In genomic region chr11:95161708-95162107, GRCm38 (mm10) we compare ENCODE assay signal across 35 mouse cellular contexts. TPM values are rescaled to one million over a fixed set of nuclear protein-coding genes. Genes with fewer than 3 reads are reported as not detected.
"Had no signal": no experiment of that assay in that cellular context is flagged by ENCODE, and none has a peak within 500 bp of the region (broad histone marks: within the 10 kb centered on the region; RNA-seq: fewer than 3 reads in every experiment).

No protein-coding gene starts in this region.

- H3K27ac ChIP-seq: limb, embryonic 10.5 days; limb, embryonic 12.5 days; limb, embryonic 13.5 days; limb, embryonic 15.5 days; liver, embryonic 12.5 days; liver, embryonic 13.5 days; liver, embryonic 14.5 days; liver, embryonic 15.5 days; lung, embryonic 15.5 days; macrophage; midbrain, embryonic 10.5 days; midbrain, embryonic 12.5 days; midbrain, embryonic 13.5 days; midbrain, embryonic 15.5 days; neural tube, embryonic 12.5 days had no signal

- H3K9ac ChIP-seq: limb, embryonic 12.5 days; limb, embryonic 13.5 days; limb, embryonic 15.5 days; liver, embryonic 12.5 days; liver, embryonic 13.5 days; liver, embryonic 14.5 days; liver, embryonic 15.5 days; liver, postnatal 0 days; lung, embryonic 14.5 days; lung, embryonic 15.5 days; midbrain, embryonic 12.5 days; midbrain, embryonic 13.5 days; midbrain, embryonic 15.5 days; neural tube, embryonic 12.5 days had no signal

- H3K4me2 ChIP-seq: limb, embryonic 12.5 days; limb, embryonic 13.5 days; limb, embryonic 15.5 days; liver, embryonic 11.5 days; liver, embryonic 12.5 days; liver, embryonic 13.5 days; liver, embryonic 15.5 days; lung, embryonic 14.5 days; lung, embryonic 15.5 days; midbrain, embryonic 11.5 days; midbrain, embryonic 12.5 days; midbrain, embryonic 13.5 days; midbrain, embryonic 15.5 days; neural tube, embryonic 12.5 days had no signal

- H3K27me3 ChIP-seq: limb, embryonic 13.5 days; limb, embryonic 15.5 days; lung, embryonic 15.5 days; midbrain, embryonic 15.5 days; neural tube, embryonic 12.5 days had no signal

- H3K4me3 ChIP-seq: limb, embryonic 10.5 days; limb, embryonic 12.5 days; limb, embryonic 13.5 days; limb, embryonic 15.5 days; liver, embryonic 12.5 days; liver, embryonic 13.5 days; liver, embryonic 15.5 days; lung, embryonic 15.5 days; megakaryocyte, embryonic 14.5 days; midbrain, embryonic 10.5 days; midbrain, embryonic 12.5 days; midbrain, embryonic 13.5 days; midbrain, embryonic 15.5 days; myocyte; neural tube, embryonic 12.5 days had no signal

- ATAC-seq: liver, embryonic 12.5 days; liver, postnatal 0 days; lung, postnatal 0 days; midbrain, embryonic 13.5 days; midbrain, embryonic 15.5 days; midbrain, embryonic 16.5 days had no signal

- H3K4me1 ChIP-seq: limb, embryonic 12.5 days; limb, embryonic 13.5 days; liver, embryonic 12.5 days; liver, embryonic 15.5 days; lung, embryonic 15.5 days; midbrain, embryonic 12.5 days; midbrain, embryonic 13.5 days; midbrain, embryonic 15.5 days; neural tube, embryonic 12.5 days had no signal

- H3K36me3 ChIP-seq: limb, embryonic 10.5 days; limb, embryonic 12.5 days; limb, embryonic 13.5 days; limb, embryonic 15.5 days; liver, embryonic 12.5 days; liver, embryonic 13.5 days; liver, embryonic 15.5 days; lung, embryonic 15.5 days; midbrain, embryonic 10.5 days; midbrain, embryonic 12.5 days; midbrain, embryonic 13.5 days; midbrain, embryonic 15.5 days; neural tube, embryonic 12.5 days had no signal

- H3K9me3 ChIP-seq: limb, embryonic 10.5 days; limb, embryonic 12.5 days; limb, embryonic 13.5 days; limb, embryonic 15.5 days; liver, embryonic 12.5 days; liver, embryonic 13.5 days; liver, embryonic 15.5 days; lung, embryonic 15.5 days; megakaryocyte, embryonic 14.5 days; midbrain, embryonic 10.5 days; midbrain, embryonic 12.5 days; midbrain, embryonic 13.5 days; midbrain, embryonic 15.5 days; neural tube, embryonic 12.5 days had no signal

- DNase-seq: left cerebral cortex, postnatal 4 days; liver; liver, embryonic 13.5 days; liver, postnatal 0 days; lung, adult 18-20 months; lung, adult 2 months; lung, embryonic 14.5 days; lung, postnatal 10 days; lung, postnatal 14 days; lung, postnatal 36 days; lung, postnatal 4 days; midbrain, embryonic 14.5 days had no signal

RNA-seq across cellular contexts. Expression of gene Dlx4, which starts 15.6 kb away (rescaled TPM):
- polyA plus RNA-seq: macrophage; midbrain, embryonic 11.5 days; midbrain, embryonic 12.5 days; midbrain, embryonic 13.5 days; midbrain, embryonic 15.5 days had no signal

RNA-seq across cellular contexts. Expression of gene Dlx3, which starts 41.8 kb away (rescaled TPM):
- polyA plus RNA-seq: liver, adult 2 months; liver, embryonic 16.5 days; liver, postnatal 0 days; macrophage; midbrain, postnatal 0 days had no signal
